Mouse (Mus musculus) CD8-positive naive resting alpha-beta T cell, adult 2 months (primary cell): Measurements from ENCODE around the gene Prkcb.

Experiments
- DNase-seq, 2 experiments: peaks; one replicate each; pipeline ENCODE4 v3.0.0; 2022; ENCODE audit warnings: low read depth in 2 of 2, low spot score in 2 of 2

Prkcb gene

DNA sequence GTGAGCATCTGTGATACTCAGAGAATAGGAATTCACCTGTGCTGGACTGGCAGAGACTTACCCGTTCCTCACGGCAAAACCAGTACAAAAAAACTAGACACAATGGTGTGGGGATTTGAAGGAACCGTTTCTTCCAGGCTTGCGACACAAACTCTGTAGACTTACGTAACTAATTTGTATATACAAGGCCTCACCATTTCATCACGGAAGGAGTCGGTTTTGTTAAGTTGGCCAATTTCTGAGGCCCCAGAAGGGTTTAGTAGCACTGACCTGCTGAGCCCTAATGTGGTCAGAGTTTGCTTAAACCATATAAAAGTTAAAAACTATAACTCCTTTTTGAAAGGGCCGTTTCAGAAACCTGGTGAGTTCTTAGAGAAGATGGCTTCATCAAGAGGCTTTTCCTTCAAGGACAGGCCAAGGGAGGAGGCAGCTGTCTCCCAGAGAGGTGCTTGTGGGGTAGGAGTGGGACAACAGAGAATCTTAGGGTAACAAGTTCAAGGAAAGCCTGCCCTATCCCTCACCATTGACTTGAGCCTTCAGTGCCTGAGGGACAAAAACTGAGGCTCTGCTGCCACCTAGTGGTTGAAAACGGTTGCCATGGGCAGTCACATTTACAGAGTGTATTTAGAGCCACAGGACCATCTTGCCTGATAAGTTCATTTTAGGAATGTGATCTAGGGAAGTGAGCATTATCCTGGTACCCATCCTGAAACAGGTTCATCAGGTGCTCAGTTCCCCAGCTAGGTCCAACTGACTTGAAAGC, 170.8 kb downstream of the Prkcb start:
- peak; percentile 79 to 85 for DNase-seq

DNA sequence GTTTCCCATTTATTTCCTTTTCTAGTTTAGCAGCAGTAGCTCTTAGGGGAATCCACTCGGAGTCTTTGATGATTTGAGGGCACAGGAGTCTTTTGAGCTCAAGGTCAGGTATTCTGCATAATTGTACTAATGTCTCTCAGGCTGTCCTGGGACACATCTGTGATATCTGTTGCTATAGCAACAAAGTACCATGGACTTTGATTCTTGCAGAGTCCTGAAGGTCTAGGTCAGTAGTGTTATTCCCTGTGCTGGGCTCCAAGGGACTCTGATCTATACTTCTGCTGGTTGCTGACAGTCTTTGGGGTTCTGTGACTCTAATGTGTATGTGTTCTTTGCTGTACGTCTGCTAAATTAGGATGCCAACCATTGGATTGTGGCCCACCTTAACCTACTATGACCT, 171.5 kb downstream of the Prkcb start:
- no peak for DNase-seq

DNA sequence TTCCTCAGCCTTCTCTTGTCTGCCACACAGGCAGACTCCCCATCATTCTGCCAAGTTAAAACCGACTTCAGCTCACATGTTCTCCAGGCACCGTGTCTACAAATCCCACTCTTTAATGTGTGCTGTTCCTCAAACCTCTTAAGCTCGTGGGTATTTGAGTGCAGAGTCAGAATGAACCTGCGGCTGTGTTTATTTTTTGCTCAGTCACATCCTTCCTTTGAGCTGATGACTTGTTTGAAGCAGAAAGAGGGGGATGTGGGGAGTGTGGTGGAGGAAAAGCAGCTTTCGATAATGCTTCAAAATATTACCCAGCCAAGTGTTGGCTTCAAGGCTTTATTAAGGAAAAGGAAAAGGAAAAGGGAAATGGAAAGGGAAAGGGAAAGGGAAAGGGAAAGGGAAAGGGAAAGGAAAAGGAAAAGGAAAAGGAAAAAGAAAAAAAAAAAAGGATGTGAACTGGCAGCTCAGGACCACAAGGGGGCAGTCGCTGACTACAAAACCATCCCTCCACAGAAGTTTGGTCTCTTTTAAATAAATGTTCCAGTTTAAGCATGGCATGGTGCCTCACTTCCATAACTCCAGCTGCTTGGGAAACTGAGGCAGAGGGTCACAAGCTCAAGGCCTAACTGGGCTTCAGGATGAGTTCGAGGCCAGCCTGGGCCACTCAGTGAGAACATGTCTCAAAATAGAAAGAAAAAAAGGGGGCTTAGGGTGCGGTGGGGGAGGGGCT, 177.4 kb downstream of the Prkcb start:
- no peak for DNase-seq

DNA sequence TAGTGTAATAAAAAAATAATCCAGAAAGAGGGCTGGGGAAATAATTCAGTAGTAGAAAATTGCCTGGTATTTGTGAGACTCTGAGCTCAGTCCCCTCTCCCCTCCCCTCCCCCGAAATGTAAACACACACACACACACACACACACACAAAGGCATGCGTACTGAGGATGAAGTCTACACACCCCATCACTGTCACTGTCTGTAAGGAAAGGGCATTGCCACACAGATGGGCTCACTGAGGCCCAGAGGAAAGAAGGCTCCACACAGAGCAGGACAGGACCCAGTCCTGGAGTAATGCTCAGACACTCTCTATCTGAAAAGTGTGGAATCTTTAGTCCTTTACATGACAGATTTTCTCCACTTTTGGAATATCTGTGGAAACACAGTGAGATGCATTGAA, 178.2 kb downstream of the Prkcb start:
- no peak for DNase-seq

DNA sequence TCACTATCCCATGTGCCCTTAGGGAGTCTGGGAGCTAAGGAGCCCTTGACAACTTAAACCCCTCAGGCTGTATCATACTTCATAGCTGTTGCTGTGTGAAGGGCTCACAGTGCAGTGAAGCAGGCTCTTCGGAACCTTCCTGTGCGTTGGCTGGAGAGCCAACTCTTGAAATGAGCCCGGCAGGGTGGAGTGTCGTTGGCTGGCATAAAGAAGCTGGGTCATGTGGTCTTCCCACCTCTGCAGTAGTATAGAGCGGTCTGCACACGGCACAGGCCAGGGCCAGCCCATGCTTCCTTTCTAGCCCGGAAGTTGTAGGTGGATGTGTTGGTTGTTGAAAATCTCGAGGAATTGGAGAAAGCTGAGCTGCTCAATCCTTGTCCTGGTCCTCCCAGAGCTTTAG, 179.3 kb downstream of the Prkcb start:
- no peak for DNase-seq

DNA sequence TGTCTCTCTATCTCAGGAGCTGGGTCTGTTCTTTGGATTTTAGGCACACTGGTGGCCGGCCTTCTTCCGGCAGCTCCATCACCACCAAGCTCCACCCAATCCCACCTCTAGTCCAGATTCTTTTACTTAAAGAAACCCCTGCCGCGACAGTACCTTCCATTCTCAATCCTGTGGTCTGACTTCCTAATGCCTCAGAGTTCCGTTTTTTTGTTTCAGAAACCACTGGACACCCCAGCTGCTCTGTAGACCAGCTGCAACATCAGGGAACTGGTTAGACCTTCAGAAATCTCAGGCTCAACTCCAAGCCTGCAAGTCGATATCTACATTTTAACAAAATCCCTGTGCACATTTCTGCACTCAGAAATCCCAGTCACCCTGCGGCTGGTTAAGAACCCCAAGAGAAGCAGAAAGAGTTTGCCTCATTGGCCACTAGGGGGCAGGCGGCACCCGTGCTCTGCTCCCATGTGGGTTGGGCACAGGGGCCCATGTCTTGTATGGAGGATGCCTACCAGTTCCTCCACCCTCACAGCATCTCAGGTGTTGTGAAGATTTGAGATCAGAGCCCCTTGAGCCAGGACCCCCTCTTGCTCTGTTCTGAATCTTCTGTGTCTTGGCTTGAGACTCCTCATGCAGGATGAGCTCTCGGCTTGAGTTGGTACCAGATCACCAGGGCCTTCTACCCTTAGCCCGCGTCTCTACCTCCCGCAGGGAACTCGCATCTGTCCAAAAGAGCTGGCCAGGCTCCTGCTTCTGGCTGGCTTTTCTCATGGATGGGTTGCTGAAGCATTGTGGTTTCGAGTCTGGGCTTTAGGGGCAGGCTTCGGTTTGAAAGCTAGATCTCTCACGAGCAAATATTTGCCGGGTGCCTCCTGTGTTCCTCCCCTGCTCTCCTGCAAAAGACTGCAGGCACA, 182.1 kb downstream of the Prkcb start:
- DNase-seq, result peak; percentile 36 to 49

DNA sequence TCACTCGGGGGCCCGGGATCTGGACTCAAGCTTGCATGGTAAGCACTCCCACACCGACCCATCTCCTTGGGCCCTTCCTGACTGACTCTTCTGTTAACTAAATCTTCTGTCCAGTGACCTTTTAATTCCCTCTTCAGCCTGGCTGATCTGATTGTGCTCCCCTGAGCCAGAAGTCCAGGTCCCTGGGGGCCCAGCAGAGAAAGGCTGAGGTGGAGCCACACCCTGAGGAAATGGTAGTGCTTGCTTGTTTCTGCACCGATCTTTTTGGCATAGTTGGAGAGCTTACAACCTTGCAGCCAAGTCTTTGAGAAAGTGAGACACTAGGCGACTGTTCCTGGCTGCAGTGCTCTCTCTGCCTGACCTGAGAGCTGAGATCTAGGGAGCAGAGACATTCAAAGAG, 183.7 kb downstream of the Prkcb start:
- DNase-seq, result no peak

DNA sequence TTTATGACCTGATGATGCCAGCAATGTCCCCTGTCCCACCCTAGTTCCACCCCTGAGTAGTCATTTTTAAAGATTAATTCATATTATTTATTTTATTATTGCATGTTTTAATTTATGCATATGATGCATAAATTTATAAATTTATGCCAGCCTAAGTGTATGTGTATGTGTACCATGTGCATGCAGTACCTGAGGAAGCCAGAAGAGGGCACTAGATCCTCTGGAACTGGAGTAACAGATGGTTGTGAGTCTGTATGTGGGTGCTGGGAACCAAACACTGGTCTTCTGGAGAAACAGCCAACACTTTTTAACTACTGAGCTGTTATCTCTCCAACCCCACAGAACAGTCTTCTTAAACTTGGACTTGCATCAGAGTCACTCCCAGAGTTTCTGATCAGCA, 186.5 kb downstream of the Prkcb start:
- no peak for DNase-seq

DNA sequence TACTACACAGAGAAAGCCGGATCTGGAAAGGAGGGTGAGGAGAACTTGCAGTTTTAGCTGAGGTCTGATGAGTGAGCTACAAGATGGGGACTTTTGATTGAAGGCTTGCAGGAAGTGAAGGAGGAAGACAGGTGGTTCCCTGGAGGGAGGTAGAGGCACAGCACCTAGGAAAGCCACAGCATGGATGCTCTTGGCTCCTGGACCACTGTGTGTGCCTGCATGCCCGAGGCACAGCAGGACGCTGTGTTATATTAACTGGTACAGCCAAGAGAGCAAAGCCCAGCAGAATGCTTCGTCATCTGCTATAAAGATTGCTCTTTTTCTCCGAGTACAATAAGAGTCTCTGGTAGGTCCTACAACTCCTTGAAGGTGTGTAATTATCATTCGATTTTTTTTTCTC, 188.1 kb downstream of the Prkcb start:
- no peak for DNase-seq

DNA sequence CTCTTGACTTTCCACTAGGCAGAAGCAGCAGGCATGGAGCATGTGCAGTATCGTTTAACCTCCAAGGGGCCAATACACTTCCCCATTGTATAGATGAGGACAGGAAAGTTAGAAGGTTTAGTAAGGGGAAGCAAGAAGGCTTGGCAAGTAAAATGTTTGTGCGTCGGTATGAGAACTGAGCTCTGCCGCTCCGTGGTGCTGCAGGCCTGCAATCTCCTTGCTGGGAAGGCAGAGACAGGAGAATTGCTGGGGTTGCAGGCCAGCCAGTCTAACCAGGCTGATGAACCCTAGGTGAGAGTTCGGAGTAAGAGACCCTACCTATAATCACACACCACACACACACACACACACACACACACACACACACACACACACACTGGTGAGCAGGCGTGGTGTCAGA, 188.6 kb downstream of the Prkcb start:
- no peak for DNase-seq

DNA sequence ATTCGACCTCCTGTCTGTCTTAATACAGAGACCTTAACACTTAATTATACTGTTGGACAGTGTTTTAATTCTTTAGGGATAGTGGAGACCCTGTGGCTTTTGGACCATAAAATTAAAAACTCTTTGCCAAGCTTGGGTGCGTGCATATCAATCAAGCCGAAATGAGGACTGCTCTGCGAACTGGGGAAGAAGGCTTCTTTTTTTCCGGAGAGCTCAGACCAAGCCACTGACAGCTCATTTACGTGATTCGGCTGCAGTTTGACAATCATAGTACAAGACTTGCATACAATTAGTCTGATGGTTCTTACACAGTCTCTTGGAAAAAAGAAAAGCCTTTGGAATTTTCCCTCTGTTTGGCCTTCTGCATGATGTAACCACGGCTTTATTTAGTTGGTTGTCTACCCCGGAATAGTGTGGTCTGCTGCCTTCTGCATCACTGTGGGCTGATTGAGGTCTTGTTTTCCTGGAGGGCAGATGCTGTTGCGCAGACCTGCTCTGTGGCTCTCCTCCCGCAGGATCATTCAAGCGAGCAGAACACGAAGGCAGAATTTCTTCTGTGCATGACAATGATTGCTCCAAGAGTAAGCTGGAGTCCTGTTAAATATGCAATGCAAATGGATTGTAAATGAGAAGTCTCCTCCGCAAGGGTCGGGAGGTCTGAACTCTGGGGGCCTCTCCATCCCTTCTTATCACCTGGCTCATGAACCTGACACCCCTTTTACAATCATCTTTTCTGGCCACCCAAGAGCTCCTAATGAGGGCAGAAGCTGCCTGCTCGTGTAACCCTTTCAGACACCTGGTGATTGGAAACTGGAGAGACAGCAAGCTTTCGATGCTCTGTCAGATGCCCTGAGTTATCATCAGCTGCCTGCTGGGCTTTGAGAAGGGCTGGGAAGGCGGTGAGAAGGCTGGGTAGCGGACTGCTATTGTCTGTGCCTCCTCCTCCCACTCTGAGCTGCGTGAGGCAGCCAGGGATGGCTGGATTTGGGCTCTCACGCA, 189.3 kb downstream of the Prkcb start:
- no peak for DNase-seq

DNA sequence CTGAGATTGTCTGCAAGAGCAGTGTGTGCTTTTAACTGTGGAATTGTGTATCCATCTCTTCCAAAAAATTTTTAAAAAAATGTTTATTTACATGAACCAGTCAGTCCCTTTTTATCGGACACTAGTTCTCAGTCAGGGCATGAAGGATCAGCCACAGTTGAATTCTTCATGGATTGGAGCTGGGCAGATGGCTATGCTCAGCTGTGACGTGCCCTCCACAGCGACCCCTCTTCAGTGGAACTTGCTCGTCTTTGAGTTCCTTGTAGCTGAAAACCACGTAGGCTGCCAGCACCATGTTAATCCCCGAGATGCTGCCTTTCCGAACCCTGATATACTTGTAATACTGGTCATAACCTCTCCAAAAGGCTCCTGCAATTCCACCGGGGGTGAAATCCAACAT, 195.4 kb downstream of the Prkcb start:
- no peak for DNase-seq

DNA sequence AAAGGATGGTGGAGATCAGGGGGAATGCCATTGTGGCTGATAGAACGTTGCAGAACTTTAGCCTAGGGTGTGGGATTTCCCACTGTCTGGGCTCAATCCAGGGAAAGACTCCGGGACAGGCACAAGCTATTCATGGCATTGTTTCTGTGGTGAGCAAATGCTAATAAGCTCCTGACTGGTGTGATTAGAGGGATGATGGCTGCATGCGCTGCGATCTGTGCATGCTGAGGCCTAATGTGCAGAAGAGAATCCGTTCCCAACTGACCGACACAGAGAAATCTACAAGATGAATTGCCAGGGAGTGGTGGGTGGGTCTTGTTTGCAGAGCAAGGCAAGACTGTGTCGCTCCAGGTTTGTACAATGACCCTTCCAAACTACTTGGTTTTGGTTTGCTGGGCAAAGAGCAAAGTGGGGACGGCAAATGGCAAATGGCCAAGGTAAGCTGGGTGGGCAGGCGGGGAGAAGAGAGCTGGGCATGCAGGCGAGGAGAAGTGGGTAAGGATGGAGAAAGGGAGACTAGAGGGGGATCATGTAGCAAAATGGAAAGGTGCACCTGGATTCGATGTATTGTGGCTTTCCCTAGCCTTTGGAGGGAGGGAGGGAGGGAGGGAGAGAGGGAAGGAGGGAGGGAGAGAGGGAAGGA, 199.5 kb downstream of the Prkcb start:
- no peak for DNase-seq

DNA sequence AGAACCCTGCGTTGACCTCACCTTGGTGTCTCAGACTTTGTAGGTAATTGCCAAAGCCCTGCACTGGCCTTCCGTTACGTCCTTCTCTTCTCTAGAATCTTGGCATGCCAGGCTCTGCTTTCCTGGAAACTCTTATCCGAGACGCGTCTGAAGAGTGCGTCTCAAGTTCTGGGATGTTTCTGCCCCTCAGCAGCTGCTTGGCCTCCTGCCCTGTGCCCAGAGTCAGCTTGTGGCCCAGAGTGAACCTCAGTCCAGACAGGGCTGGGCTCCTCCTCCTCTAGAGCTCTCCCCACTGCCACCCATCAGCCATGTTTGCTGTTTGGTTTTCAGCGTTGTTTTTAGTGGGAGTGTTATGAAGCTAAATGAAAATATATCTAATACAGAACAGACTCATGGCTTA, 203.5 kb downstream of the Prkcb start:
- DNase-seq, result no peak

DNA sequence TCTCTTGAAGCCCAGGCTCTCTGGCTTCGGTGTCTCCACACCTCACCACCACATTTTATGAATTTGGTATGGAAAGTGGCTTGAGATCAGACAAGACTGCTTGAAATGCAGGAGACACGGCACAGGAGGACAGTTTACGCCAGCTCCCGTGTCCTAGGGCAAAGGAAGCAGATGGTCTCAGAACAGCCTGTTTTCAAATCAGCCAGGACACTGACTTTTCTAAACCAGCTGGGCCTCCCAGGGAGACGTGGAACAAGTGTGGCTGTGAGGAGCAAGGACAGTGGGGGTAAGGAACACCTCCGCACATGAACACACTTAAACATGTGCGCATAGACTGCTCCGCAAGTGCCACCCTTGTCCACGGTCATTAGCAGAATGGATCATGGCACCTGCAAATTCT, 204.4 kb downstream of the Prkcb start:
- DNase-seq, result no peak

DNA sequence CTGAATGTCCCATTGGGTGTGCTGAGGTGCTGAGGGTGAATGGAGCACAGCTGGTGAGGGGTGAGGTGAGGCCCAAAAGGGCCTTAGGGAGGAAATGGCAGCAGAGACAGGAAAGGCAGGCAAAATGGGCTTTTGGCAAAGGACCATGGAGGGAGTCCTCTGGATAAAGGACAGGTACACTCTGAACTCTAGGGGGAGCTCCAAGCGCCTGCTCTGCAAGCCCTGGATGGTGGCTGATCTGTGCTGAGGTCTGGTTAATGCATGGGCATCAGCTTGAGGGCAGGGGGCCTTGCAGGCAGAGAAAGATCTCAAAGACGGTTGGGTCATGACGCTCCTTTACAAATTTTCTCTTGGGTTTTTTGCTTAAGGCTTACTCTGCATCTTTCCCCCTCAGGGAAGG, 205.5 kb downstream of the Prkcb start:
- DNase-seq, result no peak

DNA sequence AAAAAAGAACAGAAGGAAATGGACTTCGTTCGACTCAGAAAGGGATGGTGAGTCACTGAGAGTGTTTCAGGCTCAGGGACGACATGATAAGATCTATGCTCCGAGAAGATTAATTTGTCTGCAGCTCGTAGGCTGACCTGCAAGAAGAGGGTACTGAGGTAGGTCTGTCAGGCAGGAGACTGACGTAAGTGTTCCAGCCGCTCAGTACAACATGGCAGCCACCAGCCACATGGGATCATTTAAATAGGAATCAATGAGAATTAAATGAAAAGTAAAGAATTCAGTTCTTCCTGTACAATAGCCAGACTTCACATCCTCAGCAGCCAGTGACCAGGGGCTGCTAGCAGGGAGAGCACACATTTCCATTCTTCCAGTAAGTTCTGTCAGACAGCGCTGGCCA, 209.0 kb downstream of the Prkcb start:
- no peak for DNase-seq

DNA sequence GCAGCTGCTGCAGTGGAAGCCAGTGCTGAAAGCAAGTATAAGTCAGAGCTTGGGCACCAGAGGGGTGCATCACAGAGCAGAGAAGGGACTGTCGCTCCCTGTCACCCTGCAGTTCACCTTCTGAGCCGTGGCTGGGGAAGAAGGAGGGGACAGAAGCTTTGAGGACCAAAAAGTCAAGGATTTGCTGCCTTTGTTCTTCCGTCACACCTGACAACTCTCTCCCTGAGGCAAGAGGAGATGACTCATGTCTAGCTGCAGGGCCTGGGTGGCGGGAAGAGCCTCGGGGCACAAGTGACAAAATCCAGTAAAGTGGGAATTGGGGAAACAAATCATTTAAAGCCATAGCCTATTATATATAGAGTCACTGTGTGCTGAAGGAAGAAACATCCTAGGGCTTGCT, 209.9 kb downstream of the Prkcb start:
- no peak for DNase-seq

DNA sequence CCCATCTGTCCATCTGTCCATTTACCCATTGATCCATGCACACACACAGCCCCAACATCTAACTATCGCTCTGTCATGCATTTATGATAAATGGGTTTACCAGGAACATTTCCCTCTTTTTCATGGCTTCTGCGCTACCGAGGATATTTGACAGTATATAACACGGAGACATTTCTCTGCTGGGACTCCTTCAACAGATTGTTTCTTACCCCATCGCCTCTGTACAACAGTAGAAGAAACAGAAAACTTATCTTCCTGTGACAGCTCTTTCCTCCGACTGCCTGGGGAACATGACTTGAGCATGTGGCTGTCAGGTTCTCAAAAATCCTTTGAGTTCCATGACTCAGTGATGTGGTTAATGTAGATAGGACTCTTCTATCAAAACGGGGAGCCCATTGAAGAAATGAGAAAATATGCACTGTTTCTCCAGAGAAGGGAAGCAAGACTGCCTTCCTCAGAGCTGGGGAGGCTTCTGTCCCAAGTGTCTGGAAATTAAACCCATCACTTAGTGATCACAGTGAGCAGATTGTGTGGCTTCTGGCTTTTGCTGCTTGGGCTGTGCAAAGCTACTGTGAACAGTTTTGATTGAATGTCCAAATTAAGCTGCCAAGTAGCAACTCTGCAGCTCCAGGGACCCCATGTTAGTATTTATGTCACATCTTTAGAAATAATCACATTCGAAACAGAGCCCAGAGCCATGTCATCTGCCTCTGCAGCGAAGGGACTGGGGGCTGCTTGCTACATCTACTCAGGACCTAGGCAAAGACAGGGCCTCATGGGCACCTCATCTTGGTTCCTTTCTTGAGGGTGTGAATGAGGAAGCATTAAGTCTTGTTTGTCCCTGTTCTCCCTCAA, 211.4 kb downstream of the Prkcb start:
- DNase-seq, result no peak
